Mouse (Mus musculus): ENCODE data around the gene Vps50. TPM values are rescaled to one million over a fixed set of nuclear protein-coding genes. Genes with fewer than 3 reads are reported as not detected.
A peak's percentile ranks its signal among the peaks of the same experiment; 100 is the strongest.

Vps50 gene
- polyA plus RNA-seq (2015; fragmentation: Nextera tagmentation; extraction: Ambion mirVana), result 17.1 and 20.4 TPM in 2 replicates

GRCm38 (mm10) chr6:3498162-3498848, at the start of gene Vps50, which contains the start of gene Hepacam2:
Gene Vps50, plus strand, starts transcription at chr6:3498382.
Gene Hepacam2, minus strand, starts transcription at chr6:3498298.
- H3K36me3 ChIP-seq, result no peaks in the 10 kb centered on the region
- no peaks in the 10 kb centered on the region for H3K9me3 ChIP-seq (replicated peaks)
- H3K9ac ChIP-seq, result peak within 1 kb of the TSS; percentile 67
- peaks cover 7% of the 10 kb centered on the region; the same call in 1 of the 2 replicates for H3K4me1 ChIP-seq (replicated peaks)
- H3K27me3 ChIP-seq, result peaks cover 4% of the 10 kb centered on the region; the same call in 1 of the 2 replicates
- peak within 1 kb of the TSS; percentile 91 for H3K4me3 ChIP-seq
- H3K4me2 ChIP-seq, result peak within 1 kb of the TSS; percentile 91
- under 1% methylated on average over 28 of the region's 28 CpGs for WGBS
- ATAC-seq (replicated peaks; ENCODE audit: insufficient number of reproducible peaks, insufficient read depth, low FRiP score, low read depth), result peak; percentile 99
- no peak within 1 kb of the TSS for H3K27ac ChIP-seq

DNA sequence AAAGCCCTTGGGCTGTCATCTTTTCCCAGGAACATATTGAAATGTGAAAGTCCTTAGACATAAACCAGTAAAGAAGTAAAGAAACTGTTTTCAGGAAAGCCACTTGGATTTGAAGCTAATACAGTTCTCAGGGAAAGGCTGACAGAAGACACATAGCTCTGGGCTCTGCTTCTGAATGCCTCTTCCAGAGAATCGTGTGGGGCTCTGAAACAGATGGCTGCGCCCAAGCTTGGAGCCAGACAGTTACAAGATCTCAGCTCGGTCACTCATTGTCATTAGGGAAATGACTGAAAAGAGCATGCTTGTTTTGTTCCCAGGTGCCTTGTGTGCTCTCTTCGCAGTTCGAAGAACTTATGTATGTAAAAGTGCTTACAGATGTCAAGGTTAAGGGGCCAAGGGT, 43.8 kb upstream of the Vps50 start:
- Histone ChIP-seq H3K9ac (no peak overlapping the region), H3K4me3 (no peak overlapping the region), H3K27me3 (no peaks in the 10 kb centered on the region), H3K4me2 (no peak overlapping the region), H3K4me1 (replicated peaks) (no peaks in the 10 kb centered on the region), H3K36me3 (no peaks in the 10 kb centered on the region), H3K9me3 (replicated peaks) (no peaks in the 10 kb centered on the region), H3K27ac (no peak overlapping the region)
- ATAC-seq (replicated peaks; ENCODE audit: insufficient number of reproducible peaks, insufficient read depth, low FRiP score, low read depth), result no peak
- WGBS, result 55% methylated on average over 5 of the region's 5 CpGs

GRCm38 (mm10) chr6:3455944-3456536, 42.1 kb upstream of the Vps50 start:
- Histone ChIP-seq H3K9me3 (replicated peaks) (no peaks in the 10 kb centered on the region), H3K9ac (no peak overlapping the region), H3K36me3 (no peaks in the 10 kb centered on the region), H3K4me3 (no peak overlapping the region), H3K4me1 (replicated peaks) (no peaks in the 10 kb centered on the region), H3K27ac (no peak overlapping the region), H3K27me3 (no peaks in the 10 kb centered on the region), H3K4me2 (no peak overlapping the region)
- no peak for ATAC-seq (replicated peaks; ENCODE audit: insufficient number of reproducible peaks, insufficient read depth, low FRiP score, low read depth)
- WGBS, result 63% methylated on average over 11 of the region's 11 CpGs

GRCm38 (mm10) chr6:3463026-3463425, 35.2 kb upstream of the Vps50 start:
- no peak for ATAC-seq (replicated peaks; ENCODE audit: insufficient number of reproducible peaks, insufficient read depth, low FRiP score, low read depth)

DNA sequence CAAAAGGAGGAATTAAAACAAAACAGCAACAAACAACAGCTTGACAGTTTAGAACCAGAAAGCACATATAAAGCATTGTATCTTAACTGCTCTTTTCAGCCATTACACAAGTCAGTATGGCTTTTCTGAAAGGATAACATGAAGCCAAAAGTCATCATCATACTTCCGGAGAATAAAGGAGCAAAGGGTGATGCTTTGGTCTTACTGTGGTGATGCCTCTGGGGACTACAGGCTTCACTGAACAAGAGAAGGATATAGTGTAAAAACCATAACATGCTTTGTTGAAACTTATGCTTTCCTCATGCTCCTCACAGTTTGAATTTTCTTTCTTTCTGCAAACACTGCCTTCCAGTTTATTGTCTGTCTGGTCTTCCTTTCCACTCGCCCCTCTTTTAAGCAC, 34.6 kb upstream of the Vps50 start:
- no peak overlapping the region for H3K27ac ChIP-seq
- H3K9me3 ChIP-seq (replicated peaks), result no peaks in the 10 kb centered on the region
- no peak for ATAC-seq (replicated peaks; ENCODE audit: insufficient number of reproducible peaks, insufficient read depth, low FRiP score, low read depth)
- no peaks in the 10 kb centered on the region for H3K4me1 ChIP-seq (replicated peaks)
- H3K9ac ChIP-seq, result no peak overlapping the region
- no peaks in the 10 kb centered on the region for H3K27me3 ChIP-seq
- no peak overlapping the region for H3K4me3 ChIP-seq
- H3K36me3 ChIP-seq, result no peaks in the 10 kb centered on the region
- WGBS, result 71% methylated on average over 2 of the region's 2 CpGs
- H3K4me2 ChIP-seq, result no peak overlapping the region

More at GRCm38 (mm10) chr6:3463026-3463425, 35.2 kb upstream of the Vps50 start:
- H3K36me3 ChIP-seq, result no peaks in the 10 kb centered on the region
- H3K4me1 ChIP-seq (replicated peaks), result no peaks in the 10 kb centered on the region
- H3K27me3 ChIP-seq, result no peaks in the 10 kb centered on the region
- H3K9ac ChIP-seq, result no peak overlapping the region
- H3K4me3 ChIP-seq, result no peak overlapping the region
- H3K9me3 ChIP-seq (replicated peaks), result no peaks in the 10 kb centered on the region
- WGBS, result 67% methylated on average over 6 of the region's 6 CpGs
- H3K27ac ChIP-seq, result no peak overlapping the region
- H3K4me2 ChIP-seq, result no peak overlapping the region

DNA sequence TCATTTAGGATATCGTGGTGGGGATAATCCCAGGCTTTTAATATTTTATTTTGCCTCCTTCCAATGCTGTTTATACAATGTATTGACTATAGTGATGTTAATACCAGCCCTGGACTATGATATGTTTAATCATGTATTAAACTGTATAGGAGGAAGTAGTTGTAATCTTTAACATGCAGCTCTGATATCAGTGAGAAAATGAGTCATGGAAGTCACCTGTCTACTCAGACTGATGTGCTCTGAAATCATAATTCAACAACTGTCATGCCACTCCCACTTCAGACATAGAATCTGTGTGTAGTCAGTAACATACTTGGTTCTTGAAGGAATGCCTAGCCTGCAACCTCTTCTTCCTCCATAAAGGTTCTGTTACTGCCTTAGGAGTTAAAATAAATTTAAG, 29.6 kb upstream of the Vps50 start:
- ATAC-seq (replicated peaks; ENCODE audit: insufficient number of reproducible peaks, insufficient read depth, low FRiP score, low read depth), result no peak
- H3K4me2 ChIP-seq, result no peak overlapping the region
- no peaks in the 10 kb centered on the region for H3K36me3 ChIP-seq
- no peaks in the 10 kb centered on the region for H3K9me3 ChIP-seq (replicated peaks)
- WGBS, result 51% methylated on average over 1 of the region's 1 CpGs
- H3K27ac ChIP-seq, result no peak overlapping the region
- H3K27me3 ChIP-seq, result no peaks in the 10 kb centered on the region
- H3K9ac ChIP-seq, result no peak overlapping the region
- no peak overlapping the region for H3K4me3 ChIP-seq
- no peaks in the 10 kb centered on the region for H3K4me1 ChIP-seq (replicated peaks)

DNA sequence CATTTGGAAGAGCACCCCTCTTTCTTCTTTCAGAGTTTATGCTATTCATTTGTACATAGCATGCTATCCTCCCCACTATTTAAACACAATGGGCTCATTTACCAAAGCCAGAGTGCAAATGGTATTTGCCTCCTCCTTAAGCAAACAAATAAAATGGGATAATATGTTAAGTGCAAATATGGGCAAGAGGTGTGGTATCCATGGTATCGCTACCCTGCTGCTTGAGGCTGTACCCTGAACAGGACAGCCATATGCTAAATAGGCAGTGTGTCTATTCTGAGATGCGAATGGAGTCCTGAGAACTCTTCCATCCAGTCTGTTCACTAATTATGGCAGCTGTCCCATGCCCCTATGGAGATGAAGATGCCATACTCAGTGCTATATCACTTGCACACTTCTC, 27.5 kb upstream of the Vps50 start:
- Histone ChIP-seq H3K9me3 (replicated peaks) (no peaks in the 10 kb centered on the region), H3K4me3 (no peak overlapping the region), H3K36me3 (no peaks in the 10 kb centered on the region), H3K9ac (no peak overlapping the region), H3K27ac (no peak overlapping the region), H3K27me3 (no peaks in the 10 kb centered on the region), H3K4me2 (no peak overlapping the region), H3K4me1 (replicated peaks) (no peaks in the 10 kb centered on the region)
- 59% methylated on average over 2 of the region's 2 CpGs for WGBS
- ATAC-seq (replicated peaks; ENCODE audit: insufficient number of reproducible peaks, insufficient read depth, low FRiP score, low read depth), result no peak

DNA sequence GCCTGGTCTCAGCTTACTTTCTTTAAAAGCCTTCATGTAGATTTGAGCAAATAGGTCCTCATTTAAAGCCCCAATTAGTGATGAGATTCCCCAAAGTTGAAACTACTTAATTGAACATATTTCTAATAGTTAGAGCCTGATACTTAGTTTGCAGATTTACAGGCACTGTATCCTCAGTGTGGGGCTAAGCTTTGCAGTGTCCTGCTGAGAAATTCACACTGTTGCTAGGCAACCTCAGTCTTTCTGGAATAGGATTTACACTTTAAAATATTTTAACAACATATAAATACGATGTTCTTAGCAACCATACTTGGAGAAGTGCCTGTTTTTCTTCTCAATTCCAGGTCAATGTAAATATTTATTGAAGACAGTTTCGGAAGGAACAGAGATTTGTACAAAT, 21.9 kb upstream of the Vps50 start:
- no peak overlapping the region for H3K27ac ChIP-seq
- WGBS, result 57% methylated on average over 2 of the region's 2 CpGs
- no peaks in the 10 kb centered on the region for H3K36me3 ChIP-seq
- no peaks in the 10 kb centered on the region for H3K4me1 ChIP-seq (replicated peaks)
- H3K27me3 ChIP-seq, result no peaks in the 10 kb centered on the region
- H3K4me3 ChIP-seq, result no peak overlapping the region
- H3K9me3 ChIP-seq (replicated peaks), result no peaks in the 10 kb centered on the region
- no peak overlapping the region for H3K9ac ChIP-seq
- ATAC-seq (replicated peaks; ENCODE audit: insufficient number of reproducible peaks, insufficient read depth, low FRiP score, low read depth), result no peak
- no peak overlapping the region for H3K4me2 ChIP-seq

GRCm38 (mm10) chr6:3479853-3480252, 18.3 kb upstream of the Vps50 start:
- H3K9me3 ChIP-seq (replicated peaks), result no peaks in the 10 kb centered on the region
- no peaks in the 10 kb centered on the region for H3K27me3 ChIP-seq
- no peak overlapping the region for H3K9ac ChIP-seq
- WGBS, result 69% methylated on average over 5 of the region's 5 CpGs
- H3K36me3 ChIP-seq, result no peaks in the 10 kb centered on the region
- no peak for ATAC-seq (replicated peaks; ENCODE audit: insufficient number of reproducible peaks, insufficient read depth, low FRiP score, low read depth)
- no peak overlapping the region for H3K27ac ChIP-seq
- H3K4me2 ChIP-seq, result no peak overlapping the region
- H3K4me3 ChIP-seq, result no peak overlapping the region
- no peaks in the 10 kb centered on the region for H3K4me1 ChIP-seq (replicated peaks)

DNA sequence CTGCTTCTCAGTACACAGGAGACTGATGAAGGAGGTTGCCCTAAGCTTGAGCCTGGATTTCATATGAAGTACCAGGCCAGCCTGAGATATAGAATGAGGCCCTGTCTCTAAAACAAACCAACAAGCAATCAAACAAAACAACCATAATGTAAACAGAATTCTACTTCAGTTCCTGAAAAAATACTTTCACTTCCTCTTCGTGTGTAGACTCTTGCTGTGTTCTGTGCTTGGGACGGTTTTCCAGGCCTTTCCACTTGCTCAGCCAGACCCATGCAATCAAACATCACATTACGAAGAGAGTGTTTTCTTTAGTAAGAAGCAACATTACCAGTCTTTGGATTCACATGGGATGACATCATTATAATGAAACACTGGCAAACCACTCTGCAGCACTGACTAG, 16.5 kb upstream of the Vps50 start:
- ATAC-seq (replicated peaks; ENCODE audit: insufficient number of reproducible peaks, insufficient read depth, low FRiP score, low read depth), result no peak
- Histone ChIP-seq H3K4me2 (no peak overlapping the region), H3K27me3 (no peaks in the 10 kb centered on the region), H3K9ac (no peak overlapping the region), H3K9me3 (replicated peaks) (no peaks in the 10 kb centered on the region), H3K27ac (no peak overlapping the region), H3K4me3 (no peak overlapping the region), H3K36me3 (no peaks in the 10 kb centered on the region), H3K4me1 (replicated peaks) (no peaks in the 10 kb centered on the region)
- WGBS, result 54% methylated on average over 3 of the region's 3 CpGs

DNA sequence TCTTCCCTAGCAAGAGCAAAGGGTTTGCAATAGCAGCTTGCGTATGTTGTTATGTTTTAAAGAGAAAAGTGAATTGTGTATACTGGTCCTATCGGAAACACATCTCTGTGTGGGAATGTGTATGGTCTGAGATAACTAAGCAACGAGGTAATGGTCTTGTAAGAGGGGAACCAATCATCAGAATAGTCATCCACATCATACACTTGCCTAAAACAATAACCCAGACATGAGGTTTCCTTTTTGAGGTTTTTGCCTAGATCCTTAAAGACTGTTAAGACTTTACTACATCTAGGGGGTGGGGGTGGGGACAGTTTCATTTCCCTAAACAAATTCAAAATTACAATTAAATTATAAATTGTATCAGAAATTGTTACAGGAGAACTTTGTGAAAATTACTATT, 13.0 kb upstream of the Vps50 start:
- 62% methylated on average over 3 of the region's 3 CpGs for WGBS
- H3K36me3 ChIP-seq, result no peaks in the 10 kb centered on the region
- no peaks in the 10 kb centered on the region for H3K9me3 ChIP-seq (replicated peaks)
- H3K4me3 ChIP-seq, result no peak overlapping the region
- H3K27ac ChIP-seq, result no peak overlapping the region
- no peak overlapping the region for H3K4me2 ChIP-seq
- no peaks in the 10 kb centered on the region for H3K4me1 ChIP-seq (replicated peaks)
- H3K9ac ChIP-seq, result no peak overlapping the region
- no peaks in the 10 kb centered on the region for H3K27me3 ChIP-seq
- no peak for ATAC-seq (replicated peaks; ENCODE audit: insufficient number of reproducible peaks, insufficient read depth, low FRiP score, low read depth)

DNA sequence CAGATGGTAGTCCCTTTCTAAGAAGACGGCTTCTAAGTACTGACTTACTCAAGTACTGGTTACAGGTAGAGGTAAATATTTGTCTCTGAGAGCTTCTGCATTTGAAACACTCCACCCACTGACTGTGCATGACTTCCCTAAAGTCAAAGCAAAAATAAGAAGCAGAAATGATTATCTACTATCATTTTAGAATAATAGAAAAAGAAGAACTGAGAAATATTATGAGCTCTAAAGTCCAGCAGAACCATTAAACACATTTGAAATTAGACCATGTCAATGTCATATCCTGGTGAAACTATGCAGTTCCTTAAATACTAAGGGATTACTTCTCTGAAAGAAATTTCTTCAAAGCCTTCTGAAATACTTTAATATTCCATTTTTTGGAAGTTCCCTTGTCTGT, 10.8 kb upstream of the Vps50 start:
- Histone ChIP-seq H3K36me3 (no peaks in the 10 kb centered on the region), H3K4me1 (replicated peaks) (no peaks in the 10 kb centered on the region), H3K9ac (no peak overlapping the region), H3K4me2 (no peak overlapping the region), H3K9me3 (replicated peaks) (no peaks in the 10 kb centered on the region), H3K27me3 (no peaks in the 10 kb centered on the region), H3K27ac (no peak overlapping the region), H3K4me3 (no peak overlapping the region)
- 82% methylated on average over 1 of the region's 1 CpGs for WGBS
- ATAC-seq (replicated peaks; ENCODE audit: insufficient number of reproducible peaks, insufficient read depth, low FRiP score, low read depth), result no peak

Measured in heart, embryonic 15.5 days (tissue).